Mouse (Mus musculus) kidney, adult 11 months (tissue): ENCODE results near the gene Bax.

Experiments
- DNase-seq: peaks from one replicate; pipeline ENCODE4 v3.0.0; 2022

Gene Bax

DNA sequence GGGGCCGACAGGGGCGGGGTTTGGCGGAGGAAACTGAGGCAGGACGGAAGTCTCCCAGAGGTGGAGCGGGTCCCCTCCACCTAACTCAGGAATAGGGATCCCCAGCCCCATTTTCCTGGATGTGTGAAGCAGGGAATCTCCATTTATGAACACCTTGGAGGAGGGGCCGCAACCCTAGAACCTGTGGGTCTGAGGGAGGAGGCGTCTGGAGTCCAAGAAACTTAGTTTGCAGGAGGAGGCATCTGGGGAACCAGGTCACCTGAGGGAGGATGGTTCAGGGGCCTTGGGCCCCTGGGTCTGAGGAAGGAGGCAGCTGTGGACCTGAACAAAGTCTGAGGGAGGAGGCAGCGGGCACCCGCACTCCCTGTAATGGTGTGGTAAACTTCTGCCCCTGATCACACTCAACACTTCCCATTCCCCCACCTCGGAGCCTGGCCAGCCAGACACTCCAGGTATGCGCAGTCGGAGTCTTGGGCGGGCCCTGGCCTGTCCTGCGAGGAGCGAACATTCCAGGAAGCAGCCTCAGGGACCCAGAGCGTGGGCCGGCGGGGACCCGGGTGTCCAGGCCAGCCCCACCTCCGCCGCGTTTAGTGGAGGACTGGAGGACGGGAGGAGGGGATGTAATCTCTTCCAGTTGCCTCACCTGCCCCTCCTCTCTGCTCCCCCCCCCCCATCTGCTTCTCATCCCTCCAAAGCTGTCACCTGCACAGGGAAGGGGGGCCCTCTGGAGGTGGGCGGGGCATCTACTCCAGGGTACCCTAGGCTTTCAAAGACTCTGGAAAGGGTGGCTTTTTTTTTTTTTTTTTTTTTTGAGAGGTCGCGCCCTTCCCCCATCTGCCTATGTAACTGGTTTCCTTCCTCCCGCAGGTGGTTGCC is 52.6 kb downstream of the Bax start:
- peak; percentile 36 for DNase-seq

DNA sequence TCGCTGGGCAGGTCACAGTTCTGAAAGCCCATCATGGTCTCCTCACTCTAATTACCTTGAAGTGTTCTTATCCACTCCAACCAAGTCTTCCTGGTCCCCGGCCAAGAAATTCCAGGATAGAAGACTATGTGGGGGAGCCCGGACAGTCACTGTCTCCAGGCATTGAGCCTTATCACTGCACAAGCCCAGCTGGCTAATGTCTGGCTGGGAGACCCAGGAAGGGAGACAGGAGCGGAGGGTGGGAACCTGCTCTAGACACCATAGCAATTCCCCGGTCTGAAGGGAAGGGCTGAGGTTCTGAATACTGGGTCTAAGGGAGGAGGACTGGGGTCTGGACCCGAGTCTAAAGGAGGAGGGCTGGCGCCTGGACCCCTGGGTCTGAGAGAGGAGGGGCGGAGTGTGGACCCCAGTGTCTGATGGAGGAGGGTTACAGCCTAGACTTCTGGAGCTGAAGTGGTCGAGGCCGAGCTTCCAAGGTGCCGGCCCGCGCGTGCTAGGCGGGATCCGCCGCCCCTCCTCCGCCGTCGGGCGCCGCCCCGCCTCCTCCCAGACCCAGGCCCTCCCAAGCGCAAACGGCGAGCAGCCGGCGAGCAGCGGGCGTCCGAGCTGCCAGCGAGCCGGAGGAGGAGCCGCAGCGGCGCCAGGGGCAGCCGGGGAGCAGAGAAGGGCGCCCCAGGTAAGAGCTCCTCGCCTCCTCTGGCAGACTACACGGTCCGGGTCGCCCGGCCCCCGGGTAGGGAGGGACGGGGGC is 53.4 kb downstream of the Bax start, which contains the start of gene Ntf5:
Gene Ntf5 (plus strand): TSS at position 583 of the 751 bp plus-strand sequence.
- no peak for DNase-seq

DNA sequence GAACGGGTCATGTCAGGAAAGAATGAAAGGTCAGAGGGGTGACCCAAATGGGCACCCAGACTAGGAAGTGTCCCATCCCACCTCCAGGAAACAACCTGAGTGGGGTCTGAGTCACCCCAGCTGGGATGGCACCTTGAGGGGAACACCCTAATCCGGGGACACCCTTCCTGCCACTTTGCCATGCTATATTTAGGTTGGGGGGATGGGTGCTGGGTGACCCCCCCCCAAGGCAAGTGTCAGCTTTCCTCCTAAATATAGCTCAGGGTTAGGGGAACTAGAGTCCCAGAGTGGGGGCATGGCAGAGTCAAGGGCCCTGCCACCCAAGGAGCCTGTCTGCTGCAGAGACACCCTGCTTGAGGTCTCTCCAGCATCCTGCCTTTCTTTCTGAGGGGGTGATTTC is 54.3 kb downstream of the Bax start:
- DNase-seq, result no peak
